Mouse (Mus musculus) spleen, embryonic (tissue): Measurements from ENCODE around the gene C8g.

Source experiments
- CTCF ChIA-PET: fragments of 350-600 bp; sonication (Branson Sonifier 250); formaldehyde crosslinking; loops from one replicate; lab custom pipeline; 2022; lab: Charles Lee

C8g gene

DNA sequence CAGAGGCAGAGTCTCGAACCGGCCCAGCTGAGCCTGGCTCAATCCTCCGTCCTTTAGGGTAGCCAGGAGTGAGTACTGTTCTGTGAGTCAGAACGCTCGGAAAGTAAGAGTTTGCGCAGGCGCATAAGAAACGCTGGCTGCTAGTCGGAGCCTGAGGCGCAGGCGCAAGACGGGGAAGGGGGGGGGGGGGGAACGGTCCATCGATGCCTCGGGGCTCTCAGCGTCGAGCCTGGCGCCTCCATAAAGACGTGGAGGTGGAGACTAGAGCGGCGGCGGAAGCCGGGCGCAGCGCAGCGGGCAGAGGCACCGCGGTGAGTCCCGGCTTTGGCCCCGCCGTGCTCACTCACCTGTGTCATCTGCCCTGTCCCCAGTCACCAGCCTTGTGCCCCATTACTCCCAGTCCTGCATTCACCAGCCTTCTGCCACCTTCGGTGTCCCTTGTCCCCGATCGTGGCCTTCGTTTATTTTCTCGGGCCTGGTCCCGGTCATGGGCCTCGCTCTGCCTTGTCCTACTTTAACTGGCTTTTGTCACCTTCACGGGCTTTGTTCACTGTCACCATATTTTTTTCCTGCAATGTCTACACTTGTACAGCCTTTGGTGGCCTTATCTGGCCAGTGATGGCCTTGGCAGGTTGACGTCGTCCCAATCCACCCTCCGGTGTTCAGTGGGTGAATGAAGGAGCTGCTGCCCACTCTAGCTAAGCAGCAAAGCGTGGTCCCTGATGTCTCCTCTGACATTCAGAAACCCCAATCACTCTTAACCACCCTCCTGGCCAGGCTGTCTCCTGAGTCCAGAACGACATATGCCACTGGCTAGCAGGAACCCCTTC is 728 bp downstream of the C8g start, which contains the start of gene Fbxw5:
Fbxw5 (plus strand) TSS at position 175 of the 830 bp plus-strand sequence.
- CTCF ChIA-PET: no interaction called here

- CTCF ChIA-PET: no interaction called here
These were observed 1.4 kb downstream of the C8g start for GRCm38 (mm10) chr2:25500071-25500575.

- CTCF ChIA-PET: no interaction called here
These were observed 2.7 kb downstream of the C8g start for GRCm38 (mm10) chr2:25498622-25499478.

DNA sequence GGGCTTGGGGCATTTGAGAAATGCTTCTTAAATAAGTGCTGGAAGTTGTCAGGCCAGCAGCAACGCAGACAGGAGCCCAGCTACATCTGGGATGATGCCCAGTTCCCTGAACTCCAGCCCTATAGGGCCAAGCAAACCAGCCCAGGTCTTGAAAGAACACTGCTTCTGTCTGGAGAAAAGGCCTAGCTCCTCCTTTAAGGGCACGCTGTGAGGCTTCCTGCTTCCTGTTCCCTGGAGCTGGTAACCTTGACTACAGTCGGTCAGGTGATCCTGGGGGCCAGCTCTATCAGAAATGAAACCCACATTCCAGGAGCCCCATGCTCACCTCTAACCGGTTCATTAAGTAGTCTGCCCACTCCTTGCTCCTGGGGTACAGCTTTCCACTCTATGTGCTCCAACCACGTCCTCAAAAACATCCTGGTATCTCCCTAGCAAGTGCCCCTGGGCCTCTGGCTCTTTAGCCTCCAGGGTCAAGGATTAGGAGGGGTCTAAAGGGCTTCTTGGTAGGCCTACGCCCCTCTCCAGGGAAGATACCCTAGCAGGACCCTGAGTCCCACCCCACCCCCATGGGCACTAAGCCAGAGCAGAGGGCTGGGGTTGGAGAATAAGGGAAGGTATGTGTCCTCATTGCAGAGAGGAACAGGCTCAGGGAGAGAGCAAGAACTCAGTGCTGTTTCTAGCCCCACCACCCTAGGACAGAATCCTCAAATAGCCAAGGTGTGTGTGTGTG is 3.5 kb downstream of the C8g start:
- CTCF ChIA-PET: no interaction called here

GRCm38 (mm10) chr2:25496462-25496861 is 5.1 kb downstream of the C8g start:
- CTCF ChIA-PET: no interaction called here

DNA sequence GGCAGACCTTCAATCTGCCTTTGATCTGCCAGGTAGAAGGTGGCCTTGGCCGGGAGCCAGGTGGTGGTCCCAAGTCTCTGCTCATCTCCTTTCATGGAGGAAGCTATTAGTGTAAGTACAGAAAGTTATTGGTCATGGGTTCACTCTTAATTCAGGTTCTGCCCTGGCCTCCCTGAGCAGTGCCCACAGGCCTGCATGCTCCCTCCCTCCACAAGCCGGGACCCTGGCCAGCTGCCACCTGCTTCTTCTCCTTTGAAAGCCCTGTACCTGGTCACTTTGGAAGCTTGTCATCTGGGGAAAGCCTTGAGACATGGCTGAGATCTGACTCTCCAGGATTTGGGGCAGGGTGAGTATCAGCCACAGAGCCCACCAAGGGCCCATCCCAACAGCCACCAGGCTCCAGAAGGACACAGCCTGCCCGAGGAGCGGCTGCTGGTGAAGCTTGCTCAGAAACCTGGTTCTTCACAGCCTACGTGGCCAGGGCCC is 8.0 kb downstream of the C8g start, which contains the start of gene Lcn12:
Lcn12 (minus strand) TSS at position 436 of the 486 bp plus-strand sequence.
- CTCF ChIA-PET: interaction anchor here (0.5 kb wide), 1 partner anchor 671 kb away, joined by 4 read pairs; no protein-coding TSS in a partner anchor

GRCm38 (mm10) chr2:25492988-25493387 is 8.5 kb downstream of the C8g start:
- CTCF ChIA-PET: no interaction called here

DNA sequence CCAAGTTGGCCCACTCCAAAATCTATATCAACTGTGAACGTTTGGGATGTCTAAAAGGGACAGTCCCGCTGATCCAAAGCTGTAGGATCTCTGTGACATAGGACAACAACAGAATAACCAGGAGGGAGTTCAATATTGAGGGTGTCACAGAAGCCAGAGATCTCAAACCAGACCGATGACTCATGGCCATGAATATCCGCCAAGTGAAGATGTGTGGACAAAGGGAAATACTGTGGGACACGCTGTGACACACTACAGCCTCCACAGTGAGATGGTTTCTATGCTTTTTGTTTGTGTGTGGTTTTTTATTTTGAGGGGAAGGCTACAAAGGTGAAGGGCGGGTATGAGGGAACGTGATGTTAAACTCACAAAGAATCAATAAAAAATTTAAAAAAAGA is 12.8 kb downstream of the C8g start:
- CTCF ChIA-PET: no interaction called here

DNA sequence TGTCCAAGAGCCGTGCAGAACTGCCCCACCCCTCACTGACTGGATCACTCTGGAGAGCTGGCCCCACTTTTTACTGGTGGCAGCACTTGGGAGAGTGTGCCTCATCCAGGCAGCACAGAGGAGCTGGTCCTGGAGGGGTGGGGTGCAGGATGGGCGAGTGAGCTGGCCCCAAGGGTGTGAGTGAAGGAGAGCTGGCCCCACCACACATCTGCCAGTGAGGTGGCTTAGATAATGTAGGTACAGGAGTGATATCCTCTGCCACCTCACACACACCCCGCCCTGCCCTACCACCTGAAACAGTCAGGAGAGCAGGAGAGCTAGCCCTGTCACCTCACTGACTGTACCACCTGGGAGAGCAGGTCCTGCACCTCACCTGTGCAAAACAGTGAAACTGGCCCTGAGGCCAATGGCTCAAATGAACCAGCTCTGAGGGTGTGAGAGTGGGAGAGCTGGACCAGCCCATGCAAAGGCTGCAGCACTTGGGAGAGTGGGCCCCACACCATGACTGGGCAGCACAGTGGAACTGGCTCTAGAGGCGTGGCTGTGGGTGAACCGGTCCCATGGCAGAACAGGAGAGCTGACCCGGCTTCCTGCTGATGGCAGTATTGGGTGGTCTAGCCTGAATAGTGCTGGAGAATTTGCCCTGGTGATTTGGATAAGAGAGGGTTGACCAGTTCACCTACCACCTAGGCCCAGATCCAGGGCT is 13.4 kb downstream of the C8g start:
- CTCF ChIA-PET: no interaction called here

- CTCF ChIA-PET: interaction anchor here (0.7 kb wide), 1 partner anchor 66 kb away, joined by 3 read pairs; no protein-coding TSS in a partner anchor
These were observed 16.4 kb downstream of the C8g start for GRCm38 (mm10) chr2:25484901-25485647.

DNA sequence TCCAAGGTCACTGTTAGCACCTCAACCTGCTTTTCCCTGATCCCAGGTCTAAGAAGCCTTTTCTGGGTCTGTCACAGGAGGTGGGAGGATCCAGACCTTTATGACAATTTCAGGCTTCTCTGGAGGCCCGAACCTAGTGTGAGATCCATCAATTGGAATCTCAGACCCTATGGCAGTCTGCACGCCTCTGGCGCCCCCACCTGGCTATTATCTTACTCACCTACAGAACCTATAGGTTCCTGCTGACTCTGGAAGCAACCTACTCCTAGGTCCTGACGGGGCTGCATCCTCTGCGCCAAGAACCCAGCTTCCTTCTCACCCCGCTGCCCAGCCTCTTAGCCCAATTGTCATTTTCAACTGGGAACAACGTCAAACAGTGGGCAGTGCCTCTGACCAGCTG is 18.6 kb downstream of the C8g start:
- CTCF ChIA-PET: interaction anchor here (0.7 to 1.1 kb wide), 2 partner anchors 60 to 233 kb away, joined by 4 to 6 read pairs; partner anchors contain the start of gene Fut7

GRCm38 (mm10) chr2:25480541-25480940 is 21.0 kb downstream of the C8g start:
- CTCF ChIA-PET: no interaction called here

DNA sequence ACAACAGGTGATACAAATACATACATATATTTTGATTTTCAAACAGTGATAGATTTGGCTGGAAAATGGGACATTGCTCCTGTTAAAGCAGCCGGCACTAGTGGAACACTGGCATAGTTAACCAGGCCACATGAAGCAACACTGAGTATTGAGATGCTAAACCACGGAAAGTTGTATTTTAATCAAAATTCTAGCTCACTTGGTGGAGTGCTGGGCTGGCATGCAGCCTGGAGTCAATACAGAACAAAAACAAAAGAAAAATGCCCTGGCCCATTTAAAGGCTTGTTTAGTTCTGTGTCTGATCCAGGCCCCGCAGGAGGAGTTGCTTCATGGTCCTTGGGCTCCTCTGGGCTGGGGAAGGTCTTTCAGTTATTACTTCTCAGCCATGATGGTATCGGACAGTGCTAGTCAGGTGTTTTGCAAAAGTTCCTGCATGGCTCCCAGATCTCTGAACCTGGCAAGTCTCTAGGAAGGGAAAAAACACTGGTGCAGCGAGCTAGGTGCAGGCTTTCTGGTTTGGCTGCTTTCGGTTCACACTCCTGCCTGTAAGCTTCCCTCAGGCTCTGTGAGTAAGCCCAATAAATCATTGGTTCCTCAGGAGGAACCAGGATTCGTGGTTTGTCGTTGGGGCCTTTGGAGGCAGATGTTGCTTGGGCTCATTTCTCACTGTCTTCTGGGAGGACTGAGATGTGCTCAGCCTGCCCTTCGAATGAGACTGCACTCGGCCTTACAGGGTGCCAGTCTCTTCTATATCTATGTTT is 21.8 kb downstream of the C8g start:
- CTCF ChIA-PET: no interaction called here

DNA sequence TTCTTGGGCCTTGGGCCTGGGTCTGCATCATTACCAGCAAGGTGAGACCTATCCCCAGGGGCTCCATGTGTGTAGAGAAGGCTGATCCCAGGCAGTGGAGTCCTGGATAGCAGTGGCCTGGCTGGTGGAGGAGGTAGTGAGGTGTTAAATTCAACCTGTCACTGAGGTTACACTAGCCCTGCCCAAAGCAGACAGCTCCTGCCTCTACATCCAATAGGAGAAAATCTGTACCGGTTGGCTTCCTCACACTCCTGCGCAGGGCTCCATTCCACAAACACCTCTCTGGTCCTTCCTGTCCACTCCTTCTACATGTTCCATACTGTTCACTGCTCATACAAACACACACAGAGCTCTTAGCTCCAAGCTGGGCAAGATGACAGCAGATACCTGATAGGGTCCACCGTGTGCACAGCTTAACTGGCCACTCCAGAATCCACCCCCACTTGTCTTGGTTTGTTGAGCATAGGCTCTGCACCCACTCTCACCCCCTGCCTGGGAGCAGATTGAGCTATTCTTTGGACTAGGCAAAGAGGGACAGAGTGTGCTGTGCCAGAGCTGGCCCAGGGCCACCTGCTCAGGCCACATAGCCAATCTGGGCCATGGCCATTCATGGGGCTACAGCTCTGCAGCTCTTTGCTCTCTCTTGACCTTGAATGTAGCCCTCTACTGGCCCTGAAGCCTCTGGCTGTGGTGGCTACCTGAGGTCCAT is 23.4 kb downstream of the C8g start:
- CTCF ChIA-PET: no interaction called here

DNA sequence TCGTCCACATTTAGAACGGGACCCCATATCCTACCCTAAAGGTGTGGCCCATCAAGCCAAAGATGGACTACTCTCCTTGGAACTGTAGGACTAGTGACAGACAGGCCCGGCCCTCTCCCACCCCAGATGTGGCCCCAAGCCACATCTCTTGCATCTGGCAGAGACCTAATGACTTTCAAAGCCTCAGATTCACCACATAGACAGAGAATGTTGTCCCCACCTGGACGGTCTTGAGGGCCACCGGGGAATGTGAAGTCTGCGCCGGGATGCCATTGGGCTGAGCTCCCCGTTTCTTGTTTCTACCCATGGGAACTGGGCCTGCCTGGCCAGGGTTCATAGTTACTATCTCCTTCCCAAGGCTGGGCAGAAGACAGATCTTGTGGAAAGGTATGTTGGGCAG is 24.0 kb downstream of the C8g start:
- CTCF ChIA-PET: no interaction called here

DNA sequence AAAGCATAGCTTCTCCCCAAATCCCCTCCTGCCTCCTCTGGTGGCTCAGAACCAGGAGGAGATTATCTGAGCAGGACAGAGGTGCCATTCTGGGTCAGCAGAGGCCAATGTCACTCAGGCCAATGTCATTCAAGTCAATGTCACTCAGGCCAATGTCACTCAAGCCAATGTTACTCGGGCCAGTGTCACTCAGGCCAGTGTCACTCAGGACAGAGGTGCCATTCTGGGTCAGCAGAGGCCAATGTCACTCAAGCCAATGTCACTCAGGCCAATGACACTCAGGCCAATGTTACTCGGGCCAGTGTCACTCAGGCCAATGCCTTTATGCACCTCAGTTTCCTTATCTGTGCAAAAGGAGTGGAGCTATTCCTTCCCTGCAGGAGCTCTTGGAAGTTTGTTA is 29.0 kb downstream of the C8g start:
- CTCF ChIA-PET: interaction anchor here (0.7 kb wide), 1 partner anchor 16 kb away, joined by 3 read pairs; the partner anchor contains the start of gene Clic3

- CTCF ChIA-PET: interaction anchor here (0.7 kb wide), 1 partner anchor 46 kb away, joined by 3 read pairs; no protein-coding TSS in a partner anchor
These were observed 31.6 kb downstream of the C8g start, which contains the start of gene Ptgds for GRCm38 (mm10) chr2:25469969-25470368. Gene Ptgds (minus strand): TSS chr2:25470046.
